Mouse (Mus musculus) spleen, adult 18-20 months (tissue): ENCODE measurements at regions not wholly inside any gene's neighbourhood (a gene's known extent, or its start where the extent isn't known, plus 50 kb on each side); places are given as distances from the start of the nearest gene placed in this dataset.

Experiments
- DNase-seq, 2 experiments: peaks; one replicate each; pipeline ENCODE4 v3.0.0; 2022; ENCODE audit warnings: mixed read lengths in 2 of 2

DNA sequence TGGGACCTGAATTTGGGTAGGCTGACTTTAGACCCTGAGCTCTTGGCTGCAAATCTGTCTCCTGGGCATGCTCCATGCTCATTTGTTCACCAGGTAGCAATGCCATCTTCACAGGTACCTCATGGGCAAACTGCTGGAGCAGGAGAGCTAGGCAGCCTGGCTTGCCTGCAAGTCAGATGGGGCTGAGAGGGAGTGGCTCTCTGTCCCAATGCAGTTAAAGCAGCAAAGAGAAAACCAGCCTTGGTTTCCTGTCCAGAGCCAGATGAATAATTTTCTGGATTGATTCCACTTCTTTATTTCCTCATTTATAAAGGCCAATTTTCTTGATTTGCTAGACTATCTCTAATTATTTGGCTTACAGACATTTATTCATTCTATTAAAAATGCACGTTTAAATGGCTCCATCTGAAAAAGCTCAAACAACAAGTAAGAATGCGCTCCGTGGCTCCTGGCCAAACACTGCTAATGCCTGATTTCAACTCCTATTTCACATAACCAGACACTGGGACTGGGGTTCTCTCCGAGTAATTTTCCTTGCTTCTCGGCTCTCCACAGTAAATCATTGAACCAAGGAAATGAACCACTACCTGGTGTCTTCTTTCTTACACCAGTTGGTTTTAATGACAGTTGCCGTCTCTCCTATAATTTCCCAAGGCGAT, 60.5 kb downstream of the Rsl24d1 start:
- DNase-seq: no peak

DNA sequence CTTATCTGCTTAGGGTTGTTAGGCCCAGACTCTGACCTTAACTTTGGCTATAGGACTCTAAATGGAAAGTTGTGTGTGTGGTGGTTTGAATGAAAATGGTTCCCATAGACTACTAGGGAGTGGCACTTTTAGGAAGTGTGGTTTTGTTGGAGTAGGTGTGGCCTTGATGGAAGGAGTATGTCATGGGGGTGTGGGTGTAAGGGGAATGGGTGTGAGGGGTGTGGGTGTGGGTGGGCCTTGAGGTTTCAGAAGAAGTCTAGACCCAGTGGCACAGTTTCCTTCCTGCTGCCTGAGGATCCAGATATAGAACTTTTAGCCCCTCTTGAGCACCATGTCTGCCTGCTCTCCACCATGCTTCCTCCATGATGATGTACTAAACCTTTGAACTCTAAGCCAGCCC, 63.4 kb downstream of the Rsl24d1 start:
- no peak for DNase-seq

DNA sequence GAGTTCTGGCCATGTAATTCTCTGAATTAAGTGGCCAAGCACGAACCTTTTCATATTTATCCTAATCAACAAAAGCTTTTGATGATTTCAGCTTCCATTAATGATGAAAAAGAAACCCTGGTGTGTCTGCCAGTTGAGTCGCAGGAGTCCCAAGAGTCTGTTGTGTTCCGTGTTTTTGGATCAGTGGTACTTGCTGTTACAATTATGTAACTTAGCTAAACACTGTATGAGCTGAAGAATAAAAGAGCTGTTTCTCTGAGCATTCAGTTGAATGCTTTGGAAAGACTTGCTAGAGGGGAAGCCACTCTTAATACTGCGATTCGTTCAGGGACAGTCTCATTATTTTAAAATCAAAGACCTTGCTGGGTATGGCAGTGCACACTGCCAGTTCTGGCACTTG, 70.1 kb downstream of the Rsl24d1 start:
- DNase-seq: no peak

DNA sequence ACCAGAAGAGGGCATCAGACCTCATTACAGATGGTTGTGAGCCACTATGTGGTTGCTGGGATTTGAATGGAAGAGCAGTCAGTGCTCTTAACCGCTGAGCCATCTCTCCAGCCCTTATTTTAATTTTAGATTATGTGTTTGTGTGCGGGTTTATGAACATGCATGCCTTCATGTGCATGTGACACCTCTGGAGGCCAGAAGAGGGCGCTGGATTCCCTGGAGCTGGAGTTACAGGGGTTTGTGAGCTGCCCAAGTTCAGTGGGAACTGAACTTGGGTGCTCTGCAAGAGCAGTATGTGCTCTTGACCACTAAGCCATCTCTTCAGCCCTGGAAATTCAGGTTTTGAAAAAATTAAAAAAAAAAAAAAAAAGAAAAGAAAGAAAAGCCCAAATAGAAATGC, 71.7 kb downstream of the Rsl24d1 start:
- DNase-seq: no peak

DNA sequence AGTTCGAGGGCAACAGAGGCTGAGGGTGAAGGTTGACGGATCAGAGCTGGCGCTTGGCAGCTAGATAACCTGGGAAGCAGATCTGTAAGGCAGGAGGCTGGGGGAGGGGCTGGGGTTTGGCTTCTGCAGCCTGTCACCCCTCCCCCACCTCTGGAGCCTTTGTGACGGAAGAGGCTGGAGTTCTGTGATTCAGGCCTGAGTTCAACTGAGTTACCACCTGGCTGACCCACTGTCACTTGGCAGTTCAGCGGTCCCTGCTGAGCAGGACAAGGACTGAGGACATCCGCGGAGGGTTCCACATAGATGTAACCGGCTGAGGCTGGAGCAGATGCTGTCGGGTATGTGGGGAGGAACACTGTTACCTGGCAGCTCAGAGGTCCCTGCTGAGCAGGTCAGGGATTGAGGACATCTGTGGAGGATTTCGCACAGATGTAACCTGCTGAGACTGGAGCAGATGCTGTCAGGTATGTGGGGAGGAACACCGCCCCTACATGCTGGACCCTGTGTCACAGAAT, 79.1 kb downstream of the Rsl24d1 start:
- DNase-seq: no peak

DNA sequence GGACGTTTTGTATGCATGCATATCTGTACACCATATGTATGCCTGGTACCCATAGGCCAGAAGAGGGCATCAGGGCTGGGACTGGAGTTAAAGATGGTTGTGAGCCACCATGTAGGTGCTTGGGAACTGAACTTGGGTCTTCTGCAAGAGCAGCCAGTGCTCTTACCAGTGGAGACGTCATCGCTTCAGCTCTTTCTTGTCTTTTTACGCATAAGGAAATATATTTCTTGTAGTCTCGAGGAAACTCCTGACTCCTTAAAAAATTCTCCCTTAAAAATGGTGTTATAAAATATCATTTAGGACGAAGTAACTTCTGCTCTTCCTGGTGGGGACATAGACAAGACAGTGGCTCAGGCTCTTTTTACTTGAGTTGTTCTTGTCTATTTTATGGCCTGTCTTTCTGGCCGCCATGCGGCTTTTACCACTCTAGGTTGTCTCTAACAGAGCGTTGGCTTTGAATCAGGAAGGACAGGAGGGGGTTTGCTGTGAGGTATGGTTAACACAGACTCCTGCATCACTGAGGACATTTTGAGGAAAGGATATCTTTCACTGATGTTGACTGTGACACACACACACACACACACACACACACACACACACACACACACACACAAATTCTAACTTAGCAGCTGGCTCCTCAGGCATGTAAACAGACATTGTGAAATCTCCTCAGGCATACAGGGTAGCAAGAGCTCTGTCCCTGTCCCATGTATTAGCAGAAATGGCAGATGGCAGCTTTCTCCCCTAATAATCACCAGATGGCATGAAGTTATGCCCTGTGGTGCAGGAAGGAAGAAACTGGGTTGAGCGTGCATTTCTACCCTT, 85.2 kb downstream of the Rsl24d1 start:
- DNase-seq: no peak

DNA sequence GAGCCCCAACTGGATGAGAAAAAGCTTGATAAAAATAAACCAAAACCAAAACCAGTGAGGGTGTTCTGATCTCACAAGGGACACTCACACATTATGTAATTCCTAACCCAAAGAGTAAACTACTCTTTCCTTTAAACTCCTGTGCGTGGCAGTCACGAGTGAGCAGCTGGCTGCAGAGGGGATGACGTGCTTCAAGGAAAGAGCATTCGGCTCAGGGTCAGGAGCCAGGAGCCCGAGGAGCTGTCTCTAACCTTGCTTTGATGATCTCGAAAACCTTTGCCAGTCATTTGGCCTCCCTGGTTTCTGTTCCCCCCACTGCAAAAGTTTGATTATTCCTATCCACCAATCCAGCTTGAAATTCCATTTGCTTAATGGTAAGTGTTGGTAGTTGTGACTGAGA, 109.9 kb downstream of the Rsl24d1 start:
- no peak for DNase-seq

DNA sequence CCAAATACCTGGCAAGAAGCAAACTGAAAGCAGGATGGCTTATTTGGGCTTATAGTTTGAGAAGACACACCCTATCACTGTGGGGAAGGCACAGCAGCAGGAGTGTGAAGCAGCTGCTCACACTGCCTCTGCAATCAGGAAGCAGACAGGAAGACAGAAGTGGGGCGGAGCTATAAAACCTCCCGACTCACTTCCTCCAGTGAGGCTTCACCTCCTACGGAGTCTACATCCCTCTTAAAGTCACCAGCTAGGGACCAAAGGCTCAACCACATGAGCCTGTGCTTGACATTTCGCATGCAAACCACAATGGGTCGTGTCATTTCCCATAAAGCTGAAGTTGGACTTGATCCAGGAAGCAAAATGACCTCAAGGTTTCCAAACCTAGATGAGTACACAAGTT, 127.0 kb downstream of the Rsl24d1 start:
- DNase-seq: peak in 1 of 2 experiments; percentile 1

DNA sequence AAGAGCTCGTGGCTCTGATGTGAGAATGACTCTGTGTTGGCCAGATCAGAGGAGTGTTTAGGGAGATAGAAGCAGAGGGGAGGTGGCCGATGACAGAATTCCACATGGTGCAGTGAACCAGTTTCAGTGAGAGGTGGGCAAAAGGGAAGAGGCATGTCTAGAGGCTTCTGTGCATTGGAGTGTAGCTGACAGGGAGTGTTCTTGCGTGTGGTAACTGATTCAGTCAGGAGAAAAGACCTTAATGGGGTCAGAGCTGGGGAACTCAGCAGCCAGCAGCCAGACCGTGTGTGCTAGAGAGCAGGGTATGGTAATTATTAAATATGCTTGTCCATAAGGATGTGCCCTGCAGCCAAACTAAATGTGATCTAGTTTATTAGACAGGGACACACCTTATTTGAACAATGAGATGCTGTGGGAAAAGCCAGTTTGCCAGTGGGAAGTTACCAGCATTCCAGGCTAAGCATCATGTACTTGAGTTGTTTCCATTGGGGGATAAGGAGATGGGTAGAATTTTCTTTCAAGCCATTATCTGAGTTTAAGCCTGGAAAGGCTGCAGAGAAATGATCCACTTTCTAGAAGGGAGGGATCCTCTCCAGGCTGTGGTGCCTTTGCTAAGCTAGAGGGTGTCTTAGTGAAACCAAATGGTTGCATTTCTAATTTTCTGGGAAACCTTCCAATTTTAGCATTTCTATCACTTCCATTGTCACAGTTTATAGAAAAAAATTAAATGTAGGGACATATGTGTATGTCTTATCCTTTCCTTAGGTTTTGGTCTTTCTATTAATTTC, 129.5 kb downstream of the Rsl24d1 start:
- no peak for DNase-seq

- no peak for DNase-seq
These were observed 131.0 kb downstream of the Rsl24d1 start for GRCm38 (mm10) chr9:73244177-73244576.

DNA sequence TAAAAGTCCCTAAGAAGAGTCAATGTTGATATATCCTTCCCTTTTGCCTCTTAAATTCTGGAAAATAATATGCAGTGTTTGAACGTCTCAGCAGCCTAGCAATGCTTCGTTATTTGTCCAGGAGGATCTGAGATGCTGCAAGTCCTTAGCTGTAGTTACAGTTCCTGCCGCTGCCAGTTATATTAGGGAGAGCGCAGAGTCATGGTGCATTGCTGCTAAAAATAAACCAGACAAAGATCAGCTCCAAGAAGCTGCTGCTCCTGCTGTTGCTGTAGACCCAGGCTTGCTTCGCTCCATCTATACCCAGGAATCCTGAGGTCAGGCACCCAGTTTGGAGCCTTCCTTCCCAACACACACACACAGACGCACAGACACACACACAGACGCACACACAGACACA, 132.3 kb downstream of the Rsl24d1 start:
- DNase-seq: no peak

GRCm38 (mm10) chr9:73258171-73258570, 144.9 kb downstream of the Rsl24d1 start:
- no peak for DNase-seq

- no peak for DNase-seq
These were observed 145.4 kb downstream of the Rsl24d1 start for GRCm38 (mm10) chr9:73258640-73259039.

- DNase-seq: no peak
These were observed 149.5 kb downstream of the Rsl24d1 start for GRCm38 (mm10) chr9:73262711-73263110.

DNA sequence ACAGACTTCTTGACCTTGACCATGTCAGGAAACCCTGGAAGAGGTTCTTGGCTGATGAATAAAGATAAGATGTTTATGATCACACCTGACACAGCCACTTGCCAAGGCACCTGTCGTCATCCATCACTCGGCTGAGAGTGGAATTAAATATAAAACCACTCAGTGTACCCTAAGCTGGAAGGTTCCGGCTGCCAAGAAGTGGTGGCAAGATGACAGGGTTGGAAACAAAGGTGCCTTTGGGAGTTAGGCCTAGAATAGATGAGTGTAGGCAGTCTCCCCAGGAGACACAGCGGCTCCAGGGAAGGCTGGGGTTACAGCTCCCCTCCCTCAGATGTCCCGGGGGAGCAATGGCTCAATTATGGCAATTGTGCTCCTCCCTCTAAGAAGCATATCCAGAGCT, 157.0 kb downstream of the Rsl24d1 start:
- no peak for DNase-seq

DNA sequence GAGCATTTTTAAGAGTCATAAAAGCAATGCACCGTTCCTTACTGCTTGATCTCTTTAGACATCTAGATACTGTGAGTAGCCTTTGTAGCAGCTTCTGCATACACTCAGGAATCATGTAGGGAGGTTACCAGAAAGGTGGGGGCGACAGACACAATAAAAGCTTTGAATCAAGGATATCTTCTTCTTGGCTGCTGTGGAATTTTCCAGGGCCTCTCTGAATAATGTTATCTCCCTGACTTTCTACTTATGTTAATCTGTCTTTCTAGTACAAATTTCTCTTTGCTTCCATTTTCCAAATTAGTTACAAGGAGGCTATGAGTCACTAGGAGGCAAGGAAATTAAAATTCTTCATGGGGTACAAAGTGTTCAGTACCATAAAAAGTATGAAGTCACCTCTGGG, 159.4 kb downstream of the Rsl24d1 start:
- no peak for DNase-seq

- DNase-seq: no peak
These were observed 160.5 kb downstream of the Rsl24d1 start for GRCm38 (mm10) chr9:73273681-73274080.

DNA sequence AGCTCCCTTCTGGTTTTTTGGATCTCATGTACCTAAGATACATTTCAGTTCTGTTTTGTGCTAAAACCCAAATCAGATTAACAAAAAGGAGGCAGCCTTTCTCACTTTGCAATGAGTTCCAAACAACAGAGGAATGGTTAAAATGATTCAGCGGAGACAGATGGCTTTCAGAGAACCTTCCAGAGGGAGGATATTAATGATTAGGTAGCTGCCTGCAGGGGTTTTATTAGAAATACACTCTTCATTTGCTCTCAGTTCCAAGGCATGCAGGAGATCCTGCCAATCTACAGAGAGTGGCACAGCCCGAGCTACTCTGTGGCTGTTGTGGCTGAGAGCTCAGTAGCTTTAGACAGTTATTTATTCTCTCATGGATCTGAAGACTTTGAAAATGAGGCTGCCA, 162.4 kb downstream of the Rsl24d1 start:
- no peak for DNase-seq

DNA sequence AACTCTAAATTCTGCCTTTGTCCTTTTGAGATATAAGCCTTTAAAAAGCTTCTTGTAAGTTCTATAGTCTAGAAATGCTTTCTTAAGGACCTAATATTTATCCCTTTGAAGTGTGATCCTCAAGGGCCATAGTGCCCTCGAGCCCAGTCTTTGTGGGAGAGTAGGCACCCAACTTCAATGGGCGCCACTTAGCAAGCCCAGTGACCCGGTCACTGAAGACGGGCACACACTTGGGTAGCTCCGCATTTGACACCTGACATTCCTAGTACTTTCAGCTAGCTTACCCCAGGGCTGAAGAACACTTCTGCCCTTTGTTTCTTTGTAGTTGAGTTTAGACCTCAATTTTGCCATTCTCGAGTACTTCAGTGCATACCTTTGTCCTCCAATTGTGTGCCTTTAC, 182.1 kb downstream of the Rsl24d1 start:
- no peak for DNase-seq

- DNase-seq: no peak
These were observed 189.1 kb downstream of the Rsl24d1 start for GRCm38 (mm10) chr9:73302156-73302918.

DNA sequence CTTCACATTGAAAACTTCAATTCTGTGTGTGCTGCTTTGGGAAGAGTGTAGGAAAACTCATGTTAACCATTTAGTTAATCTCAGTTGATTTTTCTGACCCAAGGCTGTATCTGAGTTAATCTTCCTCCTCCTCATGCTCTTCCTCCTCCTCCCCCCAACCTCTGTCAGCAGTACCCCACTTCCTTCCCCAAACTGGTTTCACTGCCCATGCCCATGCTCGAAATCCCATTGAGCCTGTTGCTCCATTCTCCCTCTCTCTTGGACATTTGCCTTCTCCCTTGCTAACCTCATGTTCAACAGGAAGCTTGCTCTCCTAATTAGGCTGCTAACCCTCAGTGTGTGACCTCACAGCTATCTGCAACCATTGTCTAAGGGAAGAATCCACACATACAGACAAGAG, 203.8 kb downstream of the Rsl24d1 start:
- no peak for DNase-seq

DNA sequence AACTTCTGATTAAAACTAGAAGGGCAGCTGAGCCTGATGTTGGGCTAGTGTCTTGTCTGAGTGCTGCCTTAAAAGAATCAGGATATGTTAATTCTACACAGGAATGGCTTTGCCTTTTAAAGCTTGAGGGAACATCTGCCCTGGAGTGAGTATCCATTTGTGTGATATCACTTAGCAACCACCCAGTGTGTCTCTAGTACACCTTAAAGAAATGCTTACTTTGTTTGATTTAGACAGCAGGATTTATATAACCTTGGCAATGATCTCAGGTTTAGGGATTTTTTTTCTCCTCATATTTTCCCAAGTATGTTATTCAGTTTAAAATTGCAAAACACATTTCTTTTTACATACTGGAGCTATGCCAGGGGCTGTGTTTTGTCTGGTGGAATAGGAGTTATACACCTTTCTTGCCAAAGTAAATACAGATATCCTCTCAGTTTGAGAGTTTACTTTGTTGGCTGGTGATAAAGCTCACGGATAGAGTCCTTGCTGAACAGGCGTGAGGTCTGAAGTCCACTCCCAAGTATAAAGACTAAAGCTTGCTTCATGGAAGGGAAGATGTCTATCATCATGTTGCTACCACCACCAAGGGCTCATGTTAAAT, 206.6 kb downstream of the Rsl24d1 start:
- DNase-seq: no peak
